Comparison of ENCODE assay signal across 40 mouse cellular contexts in the genomic region with DNA sequence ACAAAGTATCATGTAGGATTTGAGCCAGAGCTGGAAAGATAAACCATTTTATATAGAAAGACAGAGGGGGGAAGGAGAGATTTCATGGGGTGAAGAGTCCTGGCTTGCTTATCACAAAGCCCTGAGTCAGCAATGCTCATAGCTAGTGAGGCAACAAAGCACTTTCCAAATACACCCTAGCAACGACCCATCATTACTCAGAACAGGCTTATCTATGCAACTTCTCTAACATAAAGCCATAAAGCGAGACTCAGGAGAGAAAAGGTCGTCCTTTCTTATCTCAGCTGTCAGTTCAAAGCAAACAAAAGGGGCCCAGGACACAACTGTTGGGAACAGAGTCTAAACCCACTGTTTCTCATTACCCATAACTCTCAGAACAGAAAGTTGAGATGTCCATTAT. TPM values are rescaled to one million over a fixed set of nuclear protein-coding genes. Genes with fewer than 3 reads are reported as not detected.
"Had no signal": no experiment of that assay in that cellular context is flagged by ENCODE, and none has a peak within 500 bp of the region (broad histone marks: within the 10 kb centered on the region; RNA-seq: fewer than 3 reads in every experiment).

No protein-coding gene starts in this region.

- H3K36me3 ChIP-seq: heart, embryonic 13.5 days; heart, embryonic 15.5 days; hindbrain, embryonic 13.5 days; hindbrain, embryonic 15.5 days; kidney, embryonic 15.5 days; limb, embryonic 10.5 days; limb, embryonic 12.5 days; liver, embryonic 13.5 days had no signal

- ATAC-seq: hindbrain, postnatal 0 days had no signal

- DNase-seq: gastrocnemius, postnatal 14 days; gastrocnemius, postnatal 36 days; heart, adult 11 months; heart, adult 2 months; heart, postnatal 14 days; heart, postnatal 36 days; kidney, adult 11 months; kidney, adult 2 months; kidney, adult 9 months; kidney, postnatal 14 days; kidney, postnatal 36 days; layer of hippocampus, postnatal 36 days; liver; liver, embryonic 13.5 days had no signal

- H3K4me2 ChIP-seq: heart, embryonic 11.5 days; heart, embryonic 13.5 days; heart, embryonic 15.5 days; hindbrain, embryonic 13.5 days; hindbrain, embryonic 15.5 days; kidney, embryonic 15.5 days; limb, embryonic 12.5 days; liver, embryonic 11.5 days; liver, embryonic 13.5 days had no signal

- H3K4me3 ChIP-seq: heart, adult 2 months; heart, embryonic 13.5 days; heart, embryonic 15.5 days; hindbrain, embryonic 13.5 days; hindbrain, embryonic 15.5 days; kidney, embryonic 15.5 days; limb, embryonic 10.5 days; limb, embryonic 12.5 days; liver, embryonic 13.5 days had no signal

- H3K27me3 ChIP-seq: heart, embryonic 13.5 days; heart, embryonic 15.5 days; hindbrain, embryonic 13.5 days; hindbrain, embryonic 15.5 days; kidney, embryonic 15.5 days; limb, embryonic 12.5 days; liver, embryonic 13.5 days had no signal

- H3K4me1 ChIP-seq: heart, embryonic 13.5 days; heart, embryonic 15.5 days; hindbrain, embryonic 13.5 days; hindbrain, embryonic 15.5 days; kidney, embryonic 15.5 days; limb, embryonic 10.5 days; limb, embryonic 12.5 days; liver, embryonic 13.5 days had no signal

- H3K27ac ChIP-seq: heart, adult 2 months; heart, embryonic 13.5 days; heart, embryonic 15.5 days; hindbrain, embryonic 13.5 days; hindbrain, embryonic 15.5 days; hindbrain, postnatal 0 days; kidney, embryonic 15.5 days; kidney, postnatal 0 days; limb, embryonic 10.5 days; limb, embryonic 12.5 days; liver, embryonic 13.5 days had no signal

- H3K9me3 ChIP-seq: heart, embryonic 13.5 days; heart, embryonic 15.5 days; hindbrain, embryonic 13.5 days; hindbrain, embryonic 15.5 days; kidney, embryonic 15.5 days; limb, embryonic 10.5 days; limb, embryonic 12.5 days; liver, embryonic 13.5 days had no signal

- H3K9ac ChIP-seq: heart, embryonic 13.5 days; heart, embryonic 15.5 days; hindbrain, embryonic 13.5 days; hindbrain, embryonic 15.5 days; kidney, embryonic 15.5 days; limb, embryonic 12.5 days; liver, embryonic 13.5 days had no signal

RNA-seq across cellular contexts. Expression of a gene that starts 10.9 kb away (rescaled TPM):
- total RNA-seq: gastrocnemius, adult 18-20 months; gastrocnemius, adult 8-10 months; gastrocnemius, postnatal 14 days; gastrocnemius, postnatal 36 days; heart, adult 2 months; heart, postnatal 14 days; heart, postnatal 36 days; hematopoietic stem cell, adult 5-6 weeks; hindbrain, postnatal 0 days; layer of hippocampus, adult 18-20 months; layer of hippocampus, adult 8-10 months; layer of hippocampus, postnatal 10 days; layer of hippocampus, postnatal 36 days; left cerebral cortex, adult 18-20 months; left cerebral cortex, adult 8-10 months; left cerebral cortex, postnatal 10 days; left cerebral cortex, postnatal 25 days had no signal
- polyA plus RNA-seq: gonadal fat pad, adult 2 months; heart, adult 2 months; heart, embryonic 11.5 days; heart, embryonic 13.5 days; heart, embryonic 15.5 days; heart, postnatal 0 days; hindbrain, embryonic 11.5 days; hindbrain, embryonic 13.5 days; hindbrain, embryonic 15.5 days; hindbrain, postnatal 0 days; kidney, adult 2 months; kidney, embryonic 15.5 days; kidney, postnatal 0 days; large intestine, adult 2 months; limb, embryonic 10.5 days; limb, embryonic 12.5 days; limb, embryonic 14.5 days; liver, embryonic 11.5 days; liver, embryonic 13.5 days had no signal

RNA-seq across cellular contexts. Expression of a gene that starts 37.3 kb away (rescaled TPM):
- polyA plus RNA-seq: gonadal fat pad, adult 2 months; heart, adult 2 months had no signal

RNA-seq across cellular contexts. Expression of a gene that starts 38.7 kb away (rescaled TPM):
- total RNA-seq: heart, adult 2 months had no signal

RNA-seq across cellular contexts. Expression of a gene that starts 38.7 kb away (rescaled TPM):
- total RNA-seq: heart, adult 2 months; heart, postnatal 36 days had no signal
- polyA plus RNA-seq: heart, adult 2 months had no signal

RNA-seq across cellular contexts. Expression of a gene that starts 55.0 kb away (rescaled TPM):
- total RNA-seq: gastrocnemius, adult 8-10 months; gastrocnemius, postnatal 36 days; heart, postnatal 36 days had no signal
